Mouse (Mus musculus): Measurements from ENCODE around the gene Olfr855. TPM values are rescaled to one million over a fixed set of nuclear protein-coding genes. Genes with fewer than 3 reads are reported as not detected.

Olfr855 gene
- polyA plus RNA-seq (2012; rRNA removed; ENCODE audit: low replicate concordance), result not detected in 2 replicates

GRCm38 (mm10) chr9:19582317-19582716 is at the start of gene Olfr855:
Gene Olfr855 (plus strand): TSS chr9:19582617.

GRCm38 (mm10) chr9:19540976-19541375 is 41.4 kb upstream of the Olfr855 start, which contains the start of gene Olfr853:
Gene Olfr853 (minus strand): TSS chr9:19541076.

DNA sequence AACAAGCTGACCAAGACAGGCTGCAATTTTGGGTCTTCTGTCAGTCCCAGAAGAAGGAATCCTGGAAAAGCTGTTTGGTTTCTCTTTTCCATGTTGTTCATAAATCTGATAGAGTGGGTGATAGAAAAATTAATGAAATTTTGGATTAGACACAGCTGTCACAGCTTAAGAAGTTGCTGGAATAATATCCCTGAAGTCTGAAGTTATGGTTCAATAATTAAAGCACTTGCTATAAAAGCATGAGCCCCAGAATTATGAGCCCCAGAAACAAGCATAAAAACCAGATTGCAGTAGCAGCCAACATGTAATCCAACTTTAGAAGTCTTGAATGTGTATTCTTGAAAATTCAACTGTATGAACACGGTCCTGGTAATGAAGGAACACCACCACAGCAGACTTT is 15.1 kb upstream of the Olfr855 start, which contains the start of gene Olfr854:
Olfr854 (minus strand) TSS at position 101 of the 400 bp plus-strand sequence.

GRCm38 (mm10) chr9:19621843-19622822 is 39.7 kb downstream of the Olfr855 start, which contains the start of gene Zfp317:
Gene Zfp317 (plus strand): TSS chr9:19622102.

Other genes with a start within 250 kb of the Olfr855 start
- gene Olfr845, start 246.2 kb upstream of the Olfr855 start, polyA plus RNA-seq (2012; rRNA removed; ENCODE audit: low replicate concordance), result not detected in 2 replicates
- not detected in 2 replicates for gene Olfr846, start 218.6 kb upstream of the Olfr855 start, polyA plus RNA-seq (2012; rRNA removed; ENCODE audit: low replicate concordance)
- not detected in 2 replicates for gene Olfr847, start 203.9 kb upstream of the Olfr855 start, polyA plus RNA-seq (2012; rRNA removed; ENCODE audit: low replicate concordance)
- gene Olfr849, start 142.4 kb upstream of the Olfr855 start, polyA plus RNA-seq (2012; rRNA removed; ENCODE audit: low replicate concordance), result not detected in 2 replicates
- gene Olfr850, start 104.4 kb upstream of the Olfr855 start, polyA plus RNA-seq (2012; rRNA removed; ENCODE audit: low replicate concordance), result not detected in 2 replicates
- gene Olfr851, start 89.3 kb upstream of the Olfr855 start, polyA plus RNA-seq (2012; rRNA removed; ENCODE audit: low replicate concordance), result not detected in 2 replicates
- not detected in 2 replicates for gene Olfr853, start 41.5 kb upstream of the Olfr855 start, polyA plus RNA-seq (2012; rRNA removed; ENCODE audit: low replicate concordance)
- gene Olfr854, start 15.2 kb upstream of the Olfr855 start, polyA plus RNA-seq (2012; rRNA removed; ENCODE audit: low replicate concordance), result not detected in 2 replicates
- 1.1 and 1.5 TPM in 2 replicates for gene Zfp317, start 39.5 kb downstream of the Olfr855 start, polyA plus RNA-seq (2012; rRNA removed; ENCODE audit: low replicate concordance)
- not detected in 2 replicates for gene Olfr857, start 126.8 kb downstream of the Olfr855 start, polyA plus RNA-seq (2012; rRNA removed; ENCODE audit: low replicate concordance)
- gene Olfr58, start 197.7 kb downstream of the Olfr855 start, polyA plus RNA-seq (2012; rRNA removed; ENCODE audit: low replicate concordance), result not detected in 2 replicates
- not detected in 2 replicates for gene Olfr859, start 222.3 kb downstream of the Olfr855 start, polyA plus RNA-seq (2012; rRNA removed; ENCODE audit: low replicate concordance)